Comparison of ENCODE assay signal across 22 mouse cellular contexts in genomic region chr5:117607761-117608309, GRCm38 (mm10).
A peak's percentile ranks its signal among the peaks of the same experiment; 100 is the strongest.
DNase-seq lines count a peak whose midpoint lies in the region; ATAC-seq lines count a peak whose summit lies in the region.
"Had no signal": no experiment of that assay in that cellular context is flagged by ENCODE, and none has a peak within 500 bp of the region (broad histone marks: within the 10 kb centered on the region; RNA-seq: fewer than 3 reads in every experiment).

No protein-coding gene starts in this region.

- ATAC-seq in kidney, embryonic 14.5 days (ENCODE audit: low FRiP score, low TSS enrichment), result peak; percentile 45
- peak; percentile 90 for ATAC-seq in lung, embryonic 16.5 days (ENCODE audit: low read depth)
- no peak for ATAC-seq in embryonic facial prominence, embryonic 15.5 days (ENCODE audit: insufficient number of reproducible peaks, low FRiP score, low TSS enrichment, low read depth)
- ATAC-seq: forebrain, embryonic 14.5 days; intestine, embryonic 15.5 days; liver, postnatal 0 days had no signal

- H3K9ac ChIP-seq in kidney, embryonic 14.5 days (ENCODE audit: low read depth, low read length), result no peak overlapping the region
- no peak overlapping the region for H3K9ac ChIP-seq in lung, embryonic 16.5 days (ENCODE audit: low read length)
- no peak overlapping the region for H3K9ac ChIP-seq in embryonic facial prominence, embryonic 15.5 days
- H3K9ac ChIP-seq: hindbrain, embryonic 15.5 days; intestine, embryonic 15.5 days; liver, postnatal 0 days; midbrain, embryonic 12.5 days; neural tube, embryonic 13.5 days; stomach, embryonic 15.5 days had no signal

- H3K36me3 ChIP-seq in kidney, embryonic 14.5 days (ENCODE audit: control insufficient read depth, insufficient read depth, low read length), result no peaks in the 10 kb centered on the region
- H3K36me3 ChIP-seq in lung, embryonic 16.5 days (ENCODE audit: control insufficient read depth, insufficient read depth, low read length), result no peaks in the 10 kb centered on the region
- H3K36me3 ChIP-seq in embryonic facial prominence, embryonic 15.5 days, result no peaks in the 10 kb centered on the region
- H3K36me3 ChIP-seq: heart, embryonic 10.5 days; hindbrain, embryonic 15.5 days; intestine, embryonic 15.5 days; limb, embryonic 10.5 days; midbrain, embryonic 12.5 days; neural tube, embryonic 13.5 days; stomach, embryonic 15.5 days had no signal

- no peaks in the 10 kb centered on the region for H3K9me3 ChIP-seq in kidney, embryonic 14.5 days (ENCODE audit: control insufficient read depth, low read length)
- no peaks in the 10 kb centered on the region for H3K9me3 ChIP-seq in lung, embryonic 16.5 days (ENCODE audit: control insufficient read depth, low read length)
- H3K9me3 ChIP-seq in embryonic facial prominence, embryonic 15.5 days (replicated peaks), result no peaks in the 10 kb centered on the region
- H3K9me3 ChIP-seq: heart, embryonic 10.5 days; hindbrain, embryonic 15.5 days; intestine, embryonic 15.5 days; limb, embryonic 10.5 days; midbrain, embryonic 12.5 days; neural tube, embryonic 13.5 days; stomach, embryonic 15.5 days had no signal

- H3K27me3 ChIP-seq in kidney, embryonic 14.5 days (ENCODE audit: control insufficient read depth, insufficient read depth, low read length), result no peaks in the 10 kb centered on the region
- no peaks in the 10 kb centered on the region for H3K27me3 ChIP-seq in lung, embryonic 16.5 days (ENCODE audit: control insufficient read depth, insufficient read depth, low read depth, low read length)
- H3K27me3 ChIP-seq in embryonic facial prominence, embryonic 15.5 days, result no peaks in the 10 kb centered on the region
- H3K27me3 ChIP-seq: hindbrain, embryonic 15.5 days; intestine, embryonic 15.5 days; midbrain, embryonic 12.5 days; neural tube, embryonic 13.5 days; stomach, embryonic 15.5 days had no signal

- no peak overlapping the region for H3K4me3 ChIP-seq in kidney, embryonic 14.5 days (ENCODE audit: low read length)
- no peak overlapping the region for H3K4me3 ChIP-seq in lung, embryonic 16.5 days (ENCODE audit: low read length)
- no peak overlapping the region for H3K4me3 ChIP-seq in embryonic facial prominence, embryonic 15.5 days (replicated peaks)
- H3K4me3 ChIP-seq: heart, embryonic 10.5 days; hindbrain, embryonic 15.5 days; intestine, embryonic 15.5 days; left cerebral cortex, adult 2 months; limb, embryonic 10.5 days; midbrain, embryonic 12.5 days; neural tube, embryonic 13.5 days; stomach, embryonic 15.5 days had no signal

- no peak overlapping the region for H3K4me2 ChIP-seq in kidney, embryonic 14.5 days (replicated peaks; ENCODE audit: low read depth, low read length)
- H3K4me2 ChIP-seq in lung, embryonic 16.5 days (ENCODE audit: low read depth, low read length), result 0 out of 2 replicates have a peak overlapping the region, but pooled peaks have one; percentile 9
- H3K4me2 ChIP-seq in embryonic facial prominence, embryonic 15.5 days (replicated peaks), result no peak overlapping the region
- H3K4me2 ChIP-seq: hindbrain, embryonic 15.5 days; intestine, embryonic 15.5 days; midbrain, embryonic 12.5 days; neural tube, embryonic 13.5 days; stomach, embryonic 15.5 days had no signal

- 38% methylated on average over 15 of the region's 15 CpGs for WGBS in kidney, embryonic 14.5 days
- WGBS in lung, embryonic 16.5 days, result 39% methylated on average over 15 of the region's 15 CpGs
- 38% methylated on average over 15 of the region's 15 CpGs for WGBS in embryonic facial prominence, embryonic 15.5 days

- H3K4me1 ChIP-seq in kidney, embryonic 14.5 days (ENCODE audit: control insufficient read depth, insufficient read depth, low read length), result peaks cover 4% of the 10 kb centered on the region; the same call in 1 of the 2 replicates
- H3K4me1 ChIP-seq in lung, embryonic 16.5 days (replicated peaks; ENCODE audit: control insufficient read depth, insufficient read depth, low read length), result no peaks in the 10 kb centered on the region
- H3K4me1 ChIP-seq in embryonic facial prominence, embryonic 15.5 days, result peaks cover 5% of the 10 kb centered on the region
- H3K4me1 ChIP-seq: intestine, embryonic 15.5 days; limb, embryonic 10.5 days; midbrain, embryonic 12.5 days; neural tube, embryonic 13.5 days had no signal

- no peak overlapping the region for H3K27ac ChIP-seq in kidney, embryonic 14.5 days (ENCODE audit: low read depth, low read length)
- H3K27ac ChIP-seq in lung, embryonic 16.5 days (ENCODE audit: low read length), result no peak overlapping the region
- 0 out of 2 replicates have a peak overlapping the region, but pooled peaks have one; percentile 25 for H3K27ac ChIP-seq in embryonic facial prominence, embryonic 15.5 days (replicated peaks)
- H3K27ac ChIP-seq: heart, embryonic 10.5 days; hindbrain, embryonic 15.5 days; intestine, embryonic 15.5 days; left cerebral cortex, adult 2 months; limb, embryonic 10.5 days; midbrain, embryonic 12.5 days; neural tube, embryonic 13.5 days; stomach, embryonic 15.5 days had no signal

- DNase-seq in kidney, postnatal 14 days, result no peak
- no peak for DNase-seq in lung, postnatal 36 days
- DNase-seq in lung, postnatal 25 days (ENCODE audit: low spot score), result peak; percentile 1
- DNase-seq in heart, postnatal 4 days, result no peak
- DNase-seq: adrenal gland, adult 2 months; cerebellum, adult 9-10 months; kidney, postnatal 25 days; liver, postnatal 0 days; thymus, adult 18-20 months; thymus, postnatal 4 days had no signal
